Mouse (Mus musculus) lung, postnatal 0 days (tissue): ENCODE data around the gene Cfap221. TPM values are rescaled to one million over a fixed set of nuclear protein-coding genes. Genes with fewer than 3 reads are reported as not detected.

ENCODE experiments used
- ATAC-seq: fragments of 200-750 bp; cut with Nextera tagmentation; 2 replicates; pipeline ENCODE4 v1.8.0; 2017; ENCODE audit warnings: moderate library complexity
- DNase-seq: peaks from one replicate; pipeline ENCODE4 v3.0.0-alpha.2; 2016; ENCODE audit warnings: low spot score
- H3K27ac ChIP-seq: fragments of 300-500 bp; sonication (generic); 2 replicates; pipeline ENCODE4 v1.5.1; 2014; ENCODE audit warnings: antibody characterized with exemption, mild to moderate bottlenecking, low read length, mixed read lengths
- H3K27me3 ChIP-seq: fragments of 300-500 bp; sonication (generic); replicated peaks from 2 replicates; pipeline ENCODE4 v1.6.1; 2014; ENCODE audit warnings: low read length, mixed read lengths; ENCODE audit not compliant: insufficient read depth
- H3K36me3 ChIP-seq: fragments of 300-500 bp; sonication (generic); 2 replicates; pipeline ENCODE4 v1.6.1; 2014; ENCODE audit warnings: low read length, mixed read lengths; ENCODE audit not compliant: insufficient read depth
- H3K4me1 ChIP-seq: fragments of 300-500 bp; sonication (generic); 2 replicates; pipeline ENCODE4 v1.6.1; 2014; ENCODE audit warnings: antibody characterized with exemption, low read depth, low read length, mixed read lengths; ENCODE audit not compliant: insufficient read depth
- H3K4me2 ChIP-seq: fragments of 300-500 bp; sonication (generic); replicated peaks from 2 replicates; pipeline ENCODE4 v1.6.1; 2014; ENCODE audit warnings: low read depth, mild to moderate bottlenecking, low read length, moderate library complexity, mixed read lengths
- H3K4me3 ChIP-seq: fragments of 300-500 bp; sonication (generic); 2 replicates; pipeline ENCODE4 v1.5.1; 2014; ENCODE audit warnings: low read depth, low read length
- H3K9ac ChIP-seq: fragments of 300-500 bp; sonication (generic); replicated peaks from 2 replicates; pipeline ENCODE4 v1.6.1; 2014; ENCODE audit warnings: low read depth, mild to moderate bottlenecking
- H3K9me3 ChIP-seq: fragments of 300-500 bp; sonication (generic); 2 replicates; pipeline ENCODE4 v1.6.1; 2016; ENCODE audit warnings: low read length, mixed read lengths
- CTCF ChIP-seq: IDR thresholded peaks from 2 replicates; pipeline ENCODE4 v1.5.1; 2016; ENCODE audit warnings: antibody characterized with exemption, mild to moderate bottlenecking
- EP300 ChIP-seq: IDR thresholded peaks from 2 replicates; pipeline ENCODE4 v1.6.1; 2016; ENCODE audit warnings: antibody characterized with exemption, mild to moderate bottlenecking, control low read depth
- WGBS: fragments of 180-500 bp; shearing (Covaris S2); extraction: QIAGEN DNeasy Blood & Tissue Kit; methylation state at CpG from one replicate; pipeline ENCODE4 v1.1.7; 2014; 5-methylcytosine and 5-hydroxymethylcytosine counted together
- polyA plus RNA-seq: library from polyadenylated mRNA; unstranded; fragments of >200 nt; fragmentation: Nextera tagmentation; extraction: Ambion mirVana; gene quantifications from 2 replicates; pipeline ENCODE4 v1.2.1, GENCODE M21; 2015

Gene Cfap221
- polyA plus RNA-seq, 1 experiment from 2014 or later: 0.39 TPM

GRCm38 (mm10) chr1:119975141-119975540 lies 21.9 kb downstream of the Cfap221 start:
- H3K4me2 ChIP-seq: no peak overlapping the region
- 49% methylated on average over 4 of the region's 4 CpGs for WGBS
- no peak overlapping the region for H3K27ac ChIP-seq
- no peak for TF ChIP-seq CTCF
- TF ChIP-seq EP300: no peak
- H3K27me3 ChIP-seq: no peaks in the 10 kb centered on the region
- no peak for DNase-seq
- ATAC-seq: no peak
- H3K9ac ChIP-seq: no peak overlapping the region
- no peaks in the 10 kb centered on the region for H3K9me3 ChIP-seq
- H3K4me1 ChIP-seq: no peaks in the 10 kb centered on the region
- no peaks in the 10 kb centered on the region for H3K36me3 ChIP-seq
- H3K4me3 ChIP-seq: no peak overlapping the region

DNA sequence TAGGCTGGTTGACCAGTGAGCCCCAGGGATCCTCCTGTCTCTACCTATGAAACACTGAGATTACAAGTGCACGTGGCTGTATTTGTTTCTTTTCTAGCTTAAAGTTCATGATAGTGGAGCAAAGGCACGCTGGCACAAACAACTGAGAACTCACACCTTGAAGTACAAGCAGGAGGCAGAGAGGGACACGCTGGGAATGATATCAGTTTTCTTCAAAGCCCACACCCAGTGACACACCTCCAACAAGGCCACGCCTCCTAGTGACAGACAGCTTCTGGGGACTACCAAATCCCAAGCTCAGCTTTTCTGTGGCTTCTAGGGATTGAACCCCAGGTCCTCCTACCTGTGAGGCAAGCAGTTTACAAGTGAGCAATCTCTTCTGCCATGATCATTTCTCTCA lies 23.9 kb downstream of the Cfap221 start:
- Histone ChIP-seq H3K27me3 (no peaks in the 10 kb centered on the region), H3K27ac (no peak overlapping the region), H3K4me3 (no peak overlapping the region), H3K4me1 (no peaks in the 10 kb centered on the region), H3K36me3 (no peaks in the 10 kb centered on the region), H3K9ac (no peak overlapping the region), H3K9me3 (no peaks in the 10 kb centered on the region), H3K4me2 (no peak overlapping the region)
- no peak for TF ChIP-seq CTCF
- no peak for TF ChIP-seq EP300
- no peak for ATAC-seq
- DNase-seq: no peak
- 23% methylated on average over 4 of the region's 4 CpGs for WGBS

DNA sequence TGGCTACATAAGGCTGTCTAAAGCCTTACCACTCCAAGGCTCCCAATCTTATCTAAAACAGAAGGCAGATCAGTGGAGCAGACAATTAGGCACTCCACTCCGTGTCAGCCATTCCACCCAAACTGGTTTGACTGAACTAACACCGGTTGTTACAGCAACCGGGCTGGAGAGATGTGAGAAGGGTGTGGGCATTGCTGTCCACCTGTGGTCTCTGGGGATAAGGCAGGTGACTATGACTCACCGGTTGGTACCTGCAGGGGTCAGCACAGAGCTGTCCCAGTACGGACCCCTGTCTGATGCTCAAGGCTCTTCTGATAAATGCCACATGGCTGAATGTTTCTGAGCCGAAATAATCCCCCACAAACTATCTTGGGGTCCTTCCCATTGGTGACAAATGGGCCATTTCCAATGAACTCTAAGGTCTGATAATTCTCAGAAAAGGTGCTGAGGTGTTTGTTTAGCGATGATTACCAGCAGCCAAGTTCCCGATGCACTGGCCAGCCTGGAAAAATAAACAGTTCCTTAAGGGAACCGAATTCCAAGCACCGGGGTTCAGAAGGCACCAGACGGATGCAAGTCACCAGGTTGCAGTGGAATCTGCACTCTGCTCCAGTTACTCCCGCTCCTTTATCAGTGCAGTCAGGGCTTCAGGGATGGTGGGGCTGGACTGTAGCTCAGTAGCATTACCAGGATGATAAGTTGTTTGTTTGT lies 31.1 kb downstream of the Cfap221 start:
- Histone ChIP-seq H3K9ac (no peak overlapping the region), H3K27ac (no peak overlapping the region), H3K4me2 (no peak overlapping the region), H3K4me1 (no peaks in the 10 kb centered on the region), H3K9me3 (no peaks in the 10 kb centered on the region), H3K27me3 (no peaks in the 10 kb centered on the region), H3K4me3 (no peak overlapping the region), H3K36me3 (no peaks in the 10 kb centered on the region)
- peak; percentile 10 for DNase-seq
- 0 out of 2 replicates have a peak, but pooled peaks have one; percentile 46 for ATAC-seq
- TF ChIP-seq CTCF (peak; percentile 43), EP300 (no peak)
- WGBS: 15% methylated on average over 12 of the region's 12 CpGs

- no peak overlapping the region for H3K4me2 ChIP-seq
- H3K9ac ChIP-seq: no peak overlapping the region
- no peaks in the 10 kb centered on the region for H3K9me3 ChIP-seq
- no peak overlapping the region for H3K4me3 ChIP-seq
- no peak for DNase-seq
- WGBS: 44% methylated on average over 7 of the region's 7 CpGs
- ATAC-seq: no peak
- H3K27me3 ChIP-seq: no peaks in the 10 kb centered on the region
- no peak for TF ChIP-seq EP300
- no peak for TF ChIP-seq CTCF
- H3K4me1 ChIP-seq: no peaks in the 10 kb centered on the region
- H3K36me3 ChIP-seq: no peaks in the 10 kb centered on the region
- no peak overlapping the region for H3K27ac ChIP-seq
Observed at GRCm38 (mm10) chr1:119959920-119960319, 37.1 kb downstream of the Cfap221 start.

GRCm38 (mm10) chr1:119959464-119959863 lies 37.6 kb downstream of the Cfap221 start:
- H3K27ac ChIP-seq: no peak overlapping the region
- H3K36me3 ChIP-seq: no peaks in the 10 kb centered on the region
- TF ChIP-seq CTCF: no peak
- no peak for ATAC-seq
- 84% methylated on average over 4 of the region's 4 CpGs for WGBS
- no peak overlapping the region for H3K9ac ChIP-seq
- no peaks in the 10 kb centered on the region for H3K27me3 ChIP-seq
- H3K4me3 ChIP-seq: no peak overlapping the region
- H3K4me2 ChIP-seq: no peak overlapping the region
- H3K4me1 ChIP-seq: no peaks in the 10 kb centered on the region
- H3K9me3 ChIP-seq: no peaks in the 10 kb centered on the region
- DNase-seq: no peak

DNA sequence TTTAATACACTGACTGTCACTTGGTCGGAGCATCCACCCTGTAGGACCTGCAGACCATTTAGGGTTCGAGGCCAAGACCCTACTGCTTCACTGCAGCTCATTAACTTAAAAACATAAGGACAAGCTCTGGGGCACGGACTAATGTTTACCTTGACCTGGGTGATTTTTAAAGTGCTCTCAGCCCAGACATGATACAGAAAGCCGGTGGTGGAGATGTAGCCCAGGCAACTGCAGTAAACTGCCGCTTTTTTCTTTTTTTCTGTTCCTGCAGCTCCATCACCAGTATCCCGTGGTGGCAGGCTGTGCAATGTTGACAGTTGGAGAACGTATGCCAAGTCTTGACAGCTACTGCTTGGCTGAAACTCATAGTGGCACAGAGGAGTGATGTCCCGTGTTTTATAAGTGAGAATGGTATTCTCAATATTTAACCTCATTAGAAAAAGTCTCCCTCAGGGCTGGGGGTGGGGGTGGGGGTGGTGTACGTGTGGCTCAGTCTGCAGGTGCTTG lies 39.3 kb downstream of the Cfap221 start:
- H3K36me3 ChIP-seq: no peaks in the 10 kb centered on the region
- peak; percentile 7 for DNase-seq
- 27% methylated on average over 9 of the region's 9 CpGs for WGBS
- no peak overlapping the region for H3K4me3 ChIP-seq
- ATAC-seq: no peak
- H3K9ac ChIP-seq: no peak overlapping the region
- no peak for TF ChIP-seq CTCF
- no peak for TF ChIP-seq EP300
- H3K27me3 ChIP-seq: no peaks in the 10 kb centered on the region
- no peaks in the 10 kb centered on the region for H3K4me1 ChIP-seq
- no peak overlapping the region for H3K4me2 ChIP-seq
- no peak overlapping the region for H3K27ac ChIP-seq
- no peaks in the 10 kb centered on the region for H3K9me3 ChIP-seq
